Mouse (Mus musculus): ENCODE measurements around the gene Ubqln1. TPM values are rescaled to one million over a fixed set of nuclear protein-coding genes. Genes with fewer than 3 reads are reported as not detected.
A peak's percentile ranks its signal among the peaks of the same experiment; 100 is the strongest.

The Ubqln1 gene
- total and polyA plus RNA-seq, 3 experiments = 68.6 to 146 TPM; not detected in 1

DNA sequence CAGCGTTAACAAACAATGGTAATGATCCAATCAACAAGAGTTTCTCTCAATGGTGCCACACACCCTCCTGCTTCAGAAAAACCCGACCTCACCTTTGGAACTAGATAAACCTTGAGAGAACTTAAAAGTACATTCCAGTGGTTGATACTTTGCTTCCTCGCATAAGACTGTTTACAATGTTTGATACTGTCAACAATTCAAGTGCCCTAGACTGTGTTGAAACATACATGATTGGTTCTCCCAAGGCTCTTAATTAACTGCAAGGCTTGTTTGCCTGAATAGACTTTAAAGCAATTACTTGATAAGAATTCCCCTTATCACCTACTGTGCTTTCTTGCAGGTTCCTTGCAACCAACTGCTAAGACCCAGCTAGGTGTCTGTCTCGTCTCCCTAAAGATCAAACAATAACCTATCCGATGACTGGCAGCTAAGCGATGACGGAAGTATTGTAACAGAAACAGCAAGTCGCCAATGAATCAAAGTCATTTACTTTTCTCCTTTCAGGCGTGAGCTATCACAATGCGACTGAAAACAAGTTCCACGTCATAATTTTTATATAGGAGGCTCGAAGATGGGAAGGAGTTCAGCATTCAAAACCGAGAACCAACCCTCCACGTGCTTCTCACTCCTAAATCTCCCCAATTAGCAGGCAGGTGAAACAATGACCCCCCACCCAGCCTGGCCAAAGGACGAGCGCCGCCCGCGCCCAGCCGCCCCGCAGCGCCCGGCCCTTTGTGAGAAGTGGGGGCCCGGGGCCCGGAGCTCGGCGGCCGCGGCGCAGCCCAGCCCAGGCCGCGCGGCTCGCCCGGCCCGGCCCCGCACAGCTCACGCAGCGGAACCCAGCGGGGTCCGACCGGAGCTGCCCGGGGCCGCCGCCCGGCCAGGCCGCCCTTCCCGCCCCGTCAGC, 854 bp downstream of the Ubqln1 start:
- Histone ChIP-seq H3K27ac (ENCODE audit: control insufficient read depth, low read depth, low read length) (peak overlapping the region; percentile 60), H3K4me3 (ENCODE audit: control insufficient read depth in 1 of 2, insufficient read depth in 1 of 2, low read depth in 2 of 2, low read length in 2 of 2) (peak overlapping the region; percentile 87 to 95), H3K27me3 (ENCODE audit: control insufficient read depth in 1 of 2, insufficient read depth in 2 of 2, low read length in 2 of 2) (no peaks in the 10 kb centered on the region), H3K4me1 (ENCODE audit: control insufficient read depth in 1 of 2, insufficient read depth in 2 of 2, low read length in 2 of 2) (peaks cover 14 to 16% of the 10 kb centered on the region in 2 experiments), H3K9me3 (replicated peaks; ENCODE audit: insufficient read depth, low read length) (no peaks in the 10 kb centered on the region), H3K79me2 (ENCODE audit: control insufficient read depth, insufficient read depth, low read length, poor library complexity) (peaks cover 57% of the 10 kb centered on the region), H3K36me3 (ENCODE audit: control insufficient read depth in 1 of 2, insufficient read depth in 2 of 2, low read length in 2 of 2) (peaks cover 3 to 34% of the 10 kb centered on the region in 2 experiments), H3K9ac (ENCODE audit: control insufficient read depth, low read depth, low read length, poor library complexity, severe bottlenecking) (peak overlapping the region; percentile 93)
- DNase-seq (ENCODE audit: low read depth, low spot score) = peak; percentile 73
- TF ChIP-seq JUND (IDR thresholded peaks at IDR 0.05; ENCODE audit: low read depth, low read length) (no peak), GATA1 (IDR thresholded peaks at IDR 0.05; ENCODE audit: low read depth, low read length) (peak; percentile 52; the same call in 1 of the 2 replicates), MYC (IDR thresholded peaks at IDR 0.05; ENCODE audit: low read depth, low read length) (no peak), NELFE (IDR thresholded peaks at IDR 0.05; ENCODE audit: low read depth, low read length) (no peak), MAX (IDR thresholded peaks at IDR 0.05; ENCODE audit: low read length) (peak; percentile 73), CHD1 (IDR thresholded peaks at IDR 0.05; ENCODE audit: low read depth, low read length) (no peak), ZMIZ1 (IDR thresholded peaks at IDR 0.05; ENCODE audit: low read depth, low read length) (no peak), POLR2AphosphoS5 (IDR thresholded peaks at IDR 0.05; ENCODE audit: borderline replicate concordance, low read depth, low read length) (no peak), MAFK (IDR thresholded peaks at IDR 0.05; ENCODE audit: borderline replicate concordance, low read depth, low read length) (no peak), KAT2A (conservative IDR thresholded peaks at IDR 0.05; ENCODE audit: low read depth, low read length) (no peak; the same call in 1 of the 2 replicates), GABPA (IDR thresholded peaks at IDR 0.05; ENCODE audit: low read depth, low read length) (no peak), E2F4 (IDR thresholded peaks at IDR 0.05; ENCODE audit: borderline replicate concordance, low read depth, low read length) (no peak), POLR2AphosphoS2 (IDR thresholded peaks at IDR 0.05; ENCODE audit: low read length) (no peak), HCFC1 (IDR thresholded peaks at IDR 0.05; ENCODE audit: low read depth, low read length) (peak; percentile 59), UBTF (IDR thresholded peaks at IDR 0.05; ENCODE audit: borderline replicate concordance, insufficient read depth, low read depth, low read length) (no peak), MAZ (IDR thresholded peaks at IDR 0.05; ENCODE audit: low read depth, low read length) (0 out of 2 replicates have a peak, but pooled peaks have one; percentile 55), TAL1 (IDR thresholded peaks at IDR 0.05; ENCODE audit: low read length) (no peak), USF1 (IDR thresholded peaks at IDR 0.05; ENCODE audit: low read depth, low read length) (no peak), EP300 (IDR thresholded peaks at IDR 0.05; ENCODE audit: low read depth in 1 of 2, low read length in 2 of 2) (peak; percentile 23 to 24; a peak in 2 of 4 replicates), USF2 (IDR thresholded peaks at IDR 0.05; ENCODE audit: borderline replicate concordance in 1 of 2, insufficient read depth in 1 of 2, low read depth in 1 of 2, low read length in 2 of 2) (no peak), TCF12 (IDR thresholded peaks at IDR 0.05; ENCODE audit: low read depth, low read length) (no peak), BHLHE40 (IDR thresholded peaks at IDR 0.05; ENCODE audit: borderline replicate concordance, low read depth, low read length) (no peak), ETS1 (IDR thresholded peaks at IDR 0.05; ENCODE audit: low read depth, low read length) (no peak), ZC3H11A (IDR thresholded peaks at IDR 0.05; ENCODE audit: low read depth, low read length) (no peak), MYB (IDR thresholded peaks at IDR 0.05; ENCODE audit: low read depth, low read length) (0 out of 2 replicates have a peak, but pooled peaks have one; percentile 10), RAD21 (IDR thresholded peaks at IDR 0.05; ENCODE audit: low read depth, low read length) (no peak), MEF2A (IDR thresholded peaks at IDR 0.05; ENCODE audit: extremely low read depth, insufficient replicate concordance, low read depth, low read length, poor library complexity, severe bottlenecking) (no peak), ELF1 (IDR thresholded peaks at IDR 0.05; ENCODE audit: low read depth, low read length) (no peak), POLR2A (IDR thresholded peaks at IDR 0.05; ENCODE audit: control insufficient read depth in 1 of 2, insufficient read depth in 1 of 2, low read depth in 1 of 2, low read length in 2 of 2, poor library complexity in 1 of 2) (no peak), CHD2 (IDR thresholded peaks at IDR 0.05; ENCODE audit: low read length) (no peak), NRF1 (IDR thresholded peaks at IDR 0.05; ENCODE audit: insufficient read depth, low read depth, low read length, poor library complexity, severe bottlenecking) (no peak), RCOR1 (IDR thresholded peaks at IDR 0.05; ENCODE audit: low read depth, low read length) (no peak), ZNF384 (IDR thresholded peaks at IDR 0.05; ENCODE audit: low read depth, low read length) (no peak), ZKSCAN1 (IDR thresholded peaks at IDR 0.05; ENCODE audit: low read depth, low read length) (no peak), SMC3 (IDR thresholded peaks at IDR 0.05; ENCODE audit: low read depth, low read length) (no peak)
